8 mouse cellular contexts compared by ENCODE assay signal in the genomic region with DNA sequence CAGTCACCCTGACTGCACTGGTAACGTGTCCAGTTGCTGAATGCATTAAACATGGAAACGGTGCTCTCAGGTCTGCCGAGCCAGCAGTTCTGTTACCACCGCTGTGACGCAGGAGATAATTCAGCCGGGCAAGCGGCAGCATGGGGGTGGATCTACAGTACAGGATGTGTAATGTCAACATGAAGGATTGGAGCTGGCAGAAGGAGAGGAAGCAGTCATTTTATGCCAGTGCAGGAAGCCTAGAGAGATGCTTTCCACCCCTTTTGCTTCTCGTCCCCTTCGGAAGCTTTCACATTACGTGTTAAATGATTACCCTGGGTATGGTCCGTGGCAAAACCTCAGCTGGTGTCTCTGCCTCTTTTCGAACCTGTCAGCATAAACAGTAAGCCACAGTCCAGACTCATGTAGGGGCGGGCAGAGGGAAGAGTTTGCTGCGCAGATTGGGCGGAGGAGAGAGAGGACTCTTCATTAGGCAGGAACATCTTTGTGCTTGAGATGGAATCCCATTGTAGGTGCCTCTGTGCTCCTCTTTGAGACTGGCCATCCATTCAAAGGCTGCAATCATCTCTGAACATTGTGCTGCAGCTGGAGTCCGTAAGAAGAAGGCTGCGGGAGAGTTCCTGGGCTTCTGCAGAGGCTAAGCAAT. TPM values are rescaled to one million over a fixed set of nuclear protein-coding genes. Genes with fewer than 3 reads are reported as not detected.
DNase-seq lines count a peak whose midpoint lies in the region; ATAC-seq and TF ChIP-seq lines count a peak whose summit lies in the region.

No protein-coding gene starts in this region.

- H3K9me3 ChIP-seq in liver, embryonic 13.5 days (replicated peaks): no peaks in the 10 kb centered on the region

- peak; percentile 53 for DNase-seq in gastrocnemius, adult 18-20 months (ENCODE audit: low spot score)
- DNase-seq in gastrocnemius, postnatal 25 days: no peak
- peak; percentile 83 for DNase-seq in brain, adult 2 months (ENCODE audit: low read depth, low spot score)
- peak; percentile 76 to 78 for DNase-seq in heart, adult 9 months (ENCODE audit: low spot score in 2 of 2)
- peak; percentile 85 for DNase-seq in kidney, adult 9 months
- DNase-seq in liver, embryonic 13.5 days: no peak
- DNase-seq in right cerebral cortex, adult 2 months (ENCODE audit: low spot score in 2 of 2): peak; percentile 79 to 84
- no peak for DNase-seq in thymus, adult 2 months

- peak; percentile 31; the same call in 1 of the 2 replicates for ATAC-seq in liver, embryonic 13.5 days (ENCODE audit: low read depth)

- H3K9ac ChIP-seq in liver, embryonic 13.5 days: no peak overlapping the region

- no peaks in the 10 kb centered on the region for H3K27me3 ChIP-seq in liver, embryonic 13.5 days
- H3K27me3 ChIP-seq in thymus, adult 2 months (ENCODE audit: control insufficient read depth, insufficient read depth, low read length): no peaks in the 10 kb centered on the region

- H3K4me2 ChIP-seq in liver, embryonic 13.5 days: no peak overlapping the region

- H3K36me3 ChIP-seq in liver, embryonic 13.5 days: no peaks in the 10 kb centered on the region
- no peaks in the 10 kb centered on the region for H3K36me3 ChIP-seq in thymus, adult 2 months (ENCODE audit: control insufficient read depth, insufficient read depth, low read length)

- no peak for TF ChIP-seq CTCF in thymus, adult 2 months (IDR thresholded peaks at IDR 0.05; ENCODE audit: borderline replicate concordance, control insufficient read depth, extremely low read depth, insufficient read depth, low read length, poor library complexity)

- no peak for TF ChIP-seq POLR2A in thymus, adult 2 months (IDR thresholded peaks at IDR 0.05; ENCODE audit: control insufficient read depth, extremely low read depth, insufficient read depth, low read length, poor library complexity)

- no peak overlapping the region for H3K27ac ChIP-seq in liver, embryonic 13.5 days
- H3K27ac ChIP-seq in thymus, adult 2 months (ENCODE audit: control insufficient read depth, insufficient read depth, low read length): no peak overlapping the region

- 24% methylated on average over 17 of the region's 17 CpGs for WGBS in liver, embryonic 13.5 days (ENCODE audit: insufficient replicate concordance)
- 23% methylated on average over 17 of the region's 17 CpGs for WGBS in thymus, adult 2 months

- no peaks in the 10 kb centered on the region for H3K4me1 ChIP-seq in liver, embryonic 13.5 days (replicated peaks)
- H3K4me1 ChIP-seq in thymus, adult 2 months (replicated peaks; ENCODE audit: control insufficient read depth, insufficient read depth, low read length): no peaks in the 10 kb centered on the region

- H3K4me3 ChIP-seq in liver, embryonic 13.5 days (replicated peaks): no peak overlapping the region
- no peak overlapping the region for H3K4me3 ChIP-seq in thymus, adult 2 months (ENCODE audit: control insufficient read depth, insufficient read depth, low read length)

RNA-seq across cellular contexts. Expression of a gene that starts 21.4 kb away (rescaled TPM):
- total RNA-seq in gastrocnemius, adult 18-20 months (2021): 10 to 100 TPM; 20.8 to 24.5 TPM
- 10 to 100 TPM; 10.7 to 17.6 TPM for total RNA-seq in gastrocnemius, postnatal 25 days (2021)
- 0.14 and 0.20 TPM in 2 replicates for polyA plus RNA-seq in liver, embryonic 13.5 days (2015; fragmentation: Nextera tagmentation; extraction: Ambion mirVana)
- polyA plus RNA-seq in thymus, adult 2 months (2012; rRNA removed): 1.9 and 2.0 TPM in 2 replicates

Comparison
In these comparisons a context has a peak if more than half of its experiments do, and no peak if none do; other contexts are left out.
1. DNase-seq: peak in gastrocnemius, adult 18-20 months (single experiment), brain, adult 2 months (single experiment), heart, adult 9 months (2 of 2), kidney, adult 9 months (single experiment) and right cerebral cortex, adult 2 months (2 of 2); none in gastrocnemius, postnatal 25 days (single experiment), liver, embryonic 13.5 days (single experiment) and thymus, adult 2 months (single experiment).